Comparison of ENCODE assay signal across 16 mouse cellular contexts in genomic region chr7:27454461-27455121, GRCm38 (mm10). TPM values are rescaled to one million over a fixed set of nuclear protein-coding genes. Genes with fewer than 3 reads are reported as not detected.
DNase-seq lines count a peak whose midpoint lies in the region; ATAC-seq lines count a peak whose summit lies in the region.
"Had no signal": no experiment of that assay in that cellular context is flagged by ENCODE, and none has a peak within 500 bp of the region (broad histone marks: within the 10 kb centered on the region; RNA-seq: fewer than 3 reads in every experiment).

No protein-coding gene starts in this region.

- 67% methylated on average over 10 of the region's 10 CpGs for WGBS in kidney, embryonic 16.5 days
- WGBS in liver, embryonic 13.5 days (ENCODE audit: insufficient replicate concordance) = 23% methylated on average over 10 of the region's 10 CpGs

- H3K4me2 ChIP-seq in kidney, embryonic 16.5 days (replicated peaks; ENCODE audit: low read depth, low read length) = no peak overlapping the region
- H3K4me2 ChIP-seq in liver, embryonic 13.5 days = peak overlapping the region; percentile 82
- H3K4me2 ChIP-seq: hindbrain, embryonic 12.5 days; lung, embryonic 15.5 days had no signal

- H3K9me3 ChIP-seq in kidney, embryonic 16.5 days (ENCODE audit: low read length) = no peaks in the 10 kb centered on the region
- H3K9me3 ChIP-seq in liver, embryonic 13.5 days (replicated peaks) = no peaks in the 10 kb centered on the region
- H3K9me3 ChIP-seq: hindbrain, embryonic 12.5 days; lung, embryonic 15.5 days had no signal

- H3K27ac ChIP-seq in kidney, embryonic 16.5 days (ENCODE audit: low read length) = no peak overlapping the region
- H3K27ac ChIP-seq in liver, embryonic 13.5 days = peak overlapping the region; percentile 99
- H3K27ac ChIP-seq: gastrocnemius, adult 2 months; hindbrain, embryonic 12.5 days; lung, embryonic 15.5 days had no signal

- no peaks in the 10 kb centered on the region for H3K4me1 ChIP-seq in kidney, embryonic 16.5 days (ENCODE audit: insufficient read depth, low read length)
- H3K4me1 ChIP-seq in liver, embryonic 13.5 days (replicated peaks) = peaks cover 98% of the 10 kb centered on the region
- H3K4me1 ChIP-seq: hindbrain, embryonic 12.5 days; lung, embryonic 15.5 days had no signal

- H3K36me3 ChIP-seq in kidney, embryonic 16.5 days (ENCODE audit: insufficient read depth, low read length) = no peaks in the 10 kb centered on the region
- H3K36me3 ChIP-seq in liver, embryonic 13.5 days = peaks cover 96% of the 10 kb centered on the region
- H3K36me3 ChIP-seq: hindbrain, embryonic 12.5 days; lung, embryonic 15.5 days had no signal

- H3K9ac ChIP-seq in kidney, embryonic 16.5 days (replicated peaks; ENCODE audit: low read length) = no peak overlapping the region
- H3K9ac ChIP-seq in liver, embryonic 13.5 days = peak overlapping the region; percentile 98
- H3K9ac ChIP-seq: hindbrain, embryonic 12.5 days; lung, embryonic 15.5 days had no signal

- no peak for ATAC-seq in kidney, embryonic 16.5 days (ENCODE audit: low FRiP score, low TSS enrichment)
- peak; percentile 62 for ATAC-seq in liver, embryonic 13.5 days (ENCODE audit: low read depth)
- ATAC-seq: CD4-positive, CD25-positive, alpha-beta regulatory T cell, adult 4 months had no signal

- H3K27me3 ChIP-seq in kidney, embryonic 16.5 days (ENCODE audit: insufficient read depth, low read length) = no peaks in the 10 kb centered on the region
- H3K27me3 ChIP-seq in liver, embryonic 13.5 days = no peaks in the 10 kb centered on the region
- H3K27me3 ChIP-seq: hindbrain, embryonic 12.5 days; lung, embryonic 15.5 days had no signal

- H3K4me3 ChIP-seq in kidney, embryonic 16.5 days (ENCODE audit: low read length) = no peak overlapping the region
- peak overlapping the region; percentile 45 for H3K4me3 ChIP-seq in liver, embryonic 13.5 days (replicated peaks)
- H3K4me3 ChIP-seq: gastrocnemius, adult 2 months; hindbrain, embryonic 12.5 days; lung, embryonic 15.5 days had no signal

- DNase-seq in kidney, postnatal 36 days = peak; percentile 27 to 41
- DNase-seq in c-Kit-negative CD71-positive TER-119-positive erythroid progenitor cells, embryonic 14.5 days (ENCODE audit: low read depth, low spot score) = peak; percentile 58
- DNase-seq in liver, embryonic 13.5 days = peak; percentile 66
- peak; percentile 62 to 75 for DNase-seq in spleen, postnatal 36 days (ENCODE audit: low spot score in 2 of 2)
- DNase-seq in cerebellum, adult 11 months = no peak
- DNase-seq in urinary bladder, postnatal 4 days (ENCODE audit: low spot score in 2 of 2) = no peak
- no peak for DNase-seq in yolk sac, embryonic 10.5 days (ENCODE audit: low spot score)
- DNase-seq: adrenal gland, postnatal 10 days; cerebellum, adult 11-12 months; gastrocnemius, adult 2 months; layer of hippocampus, adult 9-11 months; midbrain, embryonic 14.5 days had no signal

RNA-seq across cellular contexts. Expression of gene Blvrb, which starts 6.8 kb away (rescaled TPM):
- polyA plus RNA-seq in kidney, embryonic 16.5 days (2015; fragmentation: Nextera tagmentation; extraction: Ambion mirVana) = 50.8 and 54.6 TPM in 2 replicates
- 831 and 956 TPM in 2 replicates for polyA plus RNA-seq in liver, embryonic 13.5 days (2015; fragmentation: Nextera tagmentation; extraction: Ambion mirVana)

RNA-seq across cellular contexts. Expression of gene Sptbn4, which starts 7.1 kb away (rescaled TPM):
- 0.31 and 0.40 TPM in 2 replicates for polyA plus RNA-seq in kidney, embryonic 16.5 days (2015; fragmentation: Nextera tagmentation; extraction: Ambion mirVana)
- 0.07 and 0.10 TPM in 2 replicates for polyA plus RNA-seq in liver, embryonic 13.5 days (2015; fragmentation: Nextera tagmentation; extraction: Ambion mirVana)

RNA-seq across cellular contexts. Expression of gene Sertad3, which starts 19.0 kb away (rescaled TPM):
- 27.5 and 32.5 TPM in 2 replicates for polyA plus RNA-seq in kidney, embryonic 16.5 days (2015; fragmentation: Nextera tagmentation; extraction: Ambion mirVana)
- polyA plus RNA-seq in liver, embryonic 13.5 days (2015; fragmentation: Nextera tagmentation; extraction: Ambion mirVana) = 31.4 and 31.7 TPM in 2 replicates

RNA-seq across cellular contexts. Expression of gene Sertad1, which starts 32.1 kb away (rescaled TPM):
- polyA plus RNA-seq in kidney, embryonic 16.5 days (2015; fragmentation: Nextera tagmentation; extraction: Ambion mirVana) = 42.3 and 45.8 TPM in 2 replicates
- 20.7 and 21.7 TPM in 2 replicates for polyA plus RNA-seq in liver, embryonic 13.5 days (2015; fragmentation: Nextera tagmentation; extraction: Ambion mirVana)

RNA-seq across cellular contexts. Expression of gene Prx, which starts 44.5 kb away (rescaled TPM):
- polyA plus RNA-seq in kidney, embryonic 16.5 days (2015; fragmentation: Nextera tagmentation; extraction: Ambion mirVana) = 4.9 and 5.1 TPM in 2 replicates
- 0.78 and 0.88 TPM in 2 replicates for polyA plus RNA-seq in liver, embryonic 13.5 days (2015; fragmentation: Nextera tagmentation; extraction: Ambion mirVana)

Comparison
In these comparisons a context has a peak if more than half of its experiments do, and no peak if none do; other contexts are left out.
1. DNase-seq: peak in kidney, postnatal 36 days (2 of 2), c-Kit-negative CD71-positive TER-119-positive erythroid progenitor cells, embryonic 14.5 days (single experiment), liver, embryonic 13.5 days (single experiment) and spleen, postnatal 36 days (2 of 2); none in cerebellum, adult 11 months (single experiment), urinary bladder, postnatal 4 days (0 of 2) and yolk sac, embryonic 10.5 days (single experiment).
2. RNA of gene Blvrb, which starts 6.8 kb away (polyA plus RNA-seq): 831 to 956 TPM in liver, embryonic 13.5 days; 50.8 to 54.6 TPM in kidney, embryonic 16.5 days; every median in the first group is over 10 times any median in the second.